Mouse (Mus musculus): Measurements from ENCODE around the gene Rbfox2. TPM values are rescaled to one million over a fixed set of nuclear protein-coding genes. Genes with fewer than 3 reads are reported as not detected.
A peak's percentile ranks its signal among the peaks of the same experiment; 100 is the strongest.

Gene Rbfox2
- polyA plus RNA-seq, 1 experiment, result 18.7 TPM

DNA sequence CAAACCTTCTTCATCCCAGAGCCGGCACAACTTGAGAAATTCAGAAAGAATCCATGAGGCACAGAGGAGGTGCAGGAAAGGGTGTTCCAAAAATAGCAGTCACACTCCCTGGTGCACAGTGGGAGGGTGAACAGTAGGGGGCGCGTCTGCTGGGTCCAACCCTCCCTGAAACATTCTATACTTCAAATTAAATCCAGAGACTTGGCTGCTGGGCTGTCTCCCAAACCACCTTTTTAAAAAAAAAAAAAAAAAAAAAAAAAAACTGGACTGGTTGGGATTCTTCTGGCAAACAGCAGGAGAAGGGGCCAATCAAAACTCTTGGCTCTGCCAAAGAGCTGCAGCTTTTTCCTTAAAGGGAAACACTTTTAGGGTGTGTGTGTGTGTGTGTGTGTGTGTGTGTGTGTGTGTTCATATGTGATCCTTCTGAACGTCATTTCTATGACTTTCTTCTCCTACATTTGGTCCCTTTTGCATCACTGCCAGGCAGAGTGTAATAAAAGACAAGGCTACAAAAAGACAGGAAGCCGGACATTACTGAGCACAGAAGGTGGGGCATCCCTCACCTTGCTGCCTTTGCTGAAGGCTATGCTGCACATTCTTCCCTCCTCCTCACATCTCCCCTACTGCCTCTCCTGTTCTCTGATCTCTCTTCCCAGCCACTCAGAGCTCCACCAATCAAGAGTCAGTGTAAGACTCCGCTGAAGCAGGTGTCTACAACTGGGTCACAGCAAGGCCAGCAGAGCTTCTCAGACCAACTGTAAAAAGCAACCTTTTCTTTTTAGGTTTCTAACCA, 49.2 kb downstream of the Rbfox2 start:
- no peak overlapping the region for H3K4me3 ChIP-seq (ENCODE audit: insufficient read depth, low read depth, low read length)
- WGBS, result 30% methylated on average over 6 of the region's 6 CpGs
- no peaks in the 10 kb centered on the region for H3K27me3 ChIP-seq (replicated peaks; ENCODE audit: control insufficient read depth, insufficient read depth, low read length)
- peak; percentile 68 for DNase-seq
- no peaks in the 10 kb centered on the region for H3K36me3 ChIP-seq (ENCODE audit: control insufficient read depth, insufficient read depth, low read length)
- no peak overlapping the region for H3K27ac ChIP-seq (ENCODE audit: insufficient read depth, low read depth, low read length)
- peaks cover 7% of the 10 kb centered on the region; the same call in 1 of the 2 replicates for H3K4me1 ChIP-seq (ENCODE audit: control insufficient read depth, insufficient read depth, low read length)
- TF ChIP-seq POLR2A (IDR thresholded peaks at IDR 0.05; ENCODE audit: low read depth, low read length) (no peak), CTCF (conservative IDR thresholded peaks at IDR 0.05; ENCODE audit: insufficient read depth, insufficient read length, low read depth, low read length) (peak; percentile 67)

DNA sequence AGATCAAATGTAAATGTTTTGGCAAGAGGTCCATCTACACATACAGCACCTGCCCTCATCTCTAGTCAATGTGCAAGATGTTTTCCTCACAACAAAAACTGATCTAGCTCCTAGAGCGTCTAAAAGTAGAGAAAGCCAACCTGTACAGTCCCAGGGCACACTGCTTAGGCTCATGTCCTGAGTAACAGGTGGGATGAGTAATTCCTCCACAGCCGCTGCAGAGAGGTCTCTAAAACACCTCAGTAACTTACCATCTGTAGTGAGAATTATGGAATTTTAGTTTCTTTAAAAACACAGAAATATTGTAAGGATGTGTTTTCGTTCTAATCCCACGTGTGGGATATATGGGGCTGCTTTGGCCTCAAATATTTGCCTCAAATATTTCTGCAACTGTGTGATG, 50.0 kb downstream of the Rbfox2 start:
- Histone ChIP-seq H3K27me3 (replicated peaks; ENCODE audit: control insufficient read depth, insufficient read depth, low read length) (no peaks in the 10 kb centered on the region), H3K4me1 (ENCODE audit: control insufficient read depth, insufficient read depth, low read length) (peaks cover 7% of the 10 kb centered on the region; the same call in 1 of the 2 replicates), H3K4me3 (ENCODE audit: insufficient read depth, low read depth, low read length) (no peak overlapping the region), H3K27ac (ENCODE audit: insufficient read depth, low read depth, low read length) (no peak overlapping the region), H3K36me3 (ENCODE audit: control insufficient read depth, insufficient read depth, low read length) (no peaks in the 10 kb centered on the region)
- DNase-seq, result no peak
- TF ChIP-seq CTCF (conservative IDR thresholded peaks at IDR 0.05; ENCODE audit: insufficient read depth, insufficient read length, low read depth, low read length) (no peak), POLR2A (IDR thresholded peaks at IDR 0.05; ENCODE audit: low read depth, low read length) (no peak)
- 87% methylated on average over 4 of the region's 4 CpGs for WGBS

DNA sequence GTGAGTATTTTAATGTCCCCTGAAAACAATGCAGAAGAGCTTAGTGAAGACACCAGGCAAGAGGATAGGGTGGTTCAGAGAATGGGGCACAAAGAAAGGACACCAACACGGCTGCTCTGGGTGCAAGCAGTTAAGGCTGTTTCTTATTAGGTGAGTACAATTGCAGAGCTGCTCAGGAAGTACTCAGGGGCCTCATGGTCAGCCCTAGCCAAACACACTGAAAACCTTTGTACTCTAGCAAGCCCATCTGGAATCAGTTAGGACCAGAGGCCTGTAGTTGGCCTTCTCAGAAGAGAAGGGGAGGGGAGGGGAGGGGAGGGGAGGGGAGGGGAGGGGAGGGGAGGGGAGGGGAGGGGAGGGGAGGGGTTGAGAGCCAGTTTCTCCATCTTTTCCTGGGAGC, 52.2 kb downstream of the Rbfox2 start:
- Histone ChIP-seq H3K27me3 (replicated peaks; ENCODE audit: control insufficient read depth, insufficient read depth, low read length) (no peaks in the 10 kb centered on the region), H3K36me3 (ENCODE audit: control insufficient read depth, insufficient read depth, low read length) (no peaks in the 10 kb centered on the region), H3K4me3 (ENCODE audit: insufficient read depth, low read depth, low read length) (no peak overlapping the region), H3K4me1 (ENCODE audit: control insufficient read depth, insufficient read depth, low read length) (peaks cover 7% of the 10 kb centered on the region; the same call in 1 of the 2 replicates), H3K27ac (ENCODE audit: insufficient read depth, low read depth, low read length) (no peak overlapping the region)
- TF ChIP-seq CTCF (conservative IDR thresholded peaks at IDR 0.05; ENCODE audit: insufficient read depth, insufficient read length, low read depth, low read length) (no peak), POLR2A (IDR thresholded peaks at IDR 0.05; ENCODE audit: low read depth, low read length) (no peak)
- DNase-seq, result peak; percentile 36
- 19% methylated on average over 1 of the region's 1 CpGs for WGBS

DNA sequence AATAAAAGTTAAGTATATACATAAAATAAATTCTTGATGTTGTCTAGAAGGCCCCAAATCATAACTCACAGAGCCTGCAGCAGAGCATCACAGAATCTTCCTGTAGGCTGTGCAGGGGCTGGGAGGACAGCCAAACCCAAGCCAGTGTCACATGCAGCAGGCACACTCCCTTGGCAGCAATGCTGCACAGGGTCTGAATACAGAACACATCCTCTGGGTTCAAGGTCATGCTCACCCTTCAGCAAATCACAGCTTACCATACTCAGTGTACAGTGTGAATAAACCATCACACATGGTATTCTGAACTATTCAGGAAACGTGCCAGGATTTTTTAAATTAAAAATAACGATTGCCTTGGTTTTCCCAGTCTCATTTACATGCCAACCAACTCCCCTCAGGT, 52.7 kb downstream of the Rbfox2 start:
- DNase-seq, result peak; percentile 64
- TF ChIP-seq CTCF (conservative IDR thresholded peaks at IDR 0.05; ENCODE audit: insufficient read depth, insufficient read length, low read depth, low read length), result no peak
- no peak for TF ChIP-seq POLR2A (IDR thresholded peaks at IDR 0.05; ENCODE audit: low read depth, low read length)
- H3K27ac ChIP-seq (ENCODE audit: insufficient read depth, low read depth, low read length), result no peak overlapping the region

DNA sequence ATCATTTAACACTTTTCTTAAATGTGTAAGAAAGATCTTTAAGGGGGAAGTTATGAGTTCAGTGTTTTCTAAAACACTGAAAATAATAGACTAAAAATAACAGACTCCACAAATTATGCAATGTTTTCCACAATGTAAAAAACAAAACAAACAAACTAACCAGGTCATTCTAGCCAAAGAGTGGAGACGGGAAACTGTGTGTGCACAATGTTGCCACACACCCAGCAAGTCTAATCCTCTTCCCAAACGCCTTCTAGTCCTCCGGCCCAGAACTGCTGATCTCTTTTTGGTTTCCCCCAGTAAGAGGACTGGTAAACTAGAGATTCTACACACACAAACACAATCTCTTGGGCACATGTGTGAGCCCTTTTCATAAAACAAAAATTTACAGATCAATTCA, 55.1 kb downstream of the Rbfox2 start:
- H3K27ac ChIP-seq (ENCODE audit: insufficient read depth, low read depth, low read length), result no peak overlapping the region
- H3K4me3 ChIP-seq (ENCODE audit: insufficient read depth, low read depth, low read length), result no peak overlapping the region
- WGBS, result 65% methylated on average over 3 of the region's 3 CpGs
- H3K4me1 ChIP-seq (ENCODE audit: control insufficient read depth, insufficient read depth, low read length), result peaks cover 2% of the 10 kb centered on the region; the same call in 1 of the 2 replicates
- DNase-seq, result no peak
- no peaks in the 10 kb centered on the region for H3K27me3 ChIP-seq (replicated peaks; ENCODE audit: control insufficient read depth, insufficient read depth, low read length)
- TF ChIP-seq CTCF (conservative IDR thresholded peaks at IDR 0.05; ENCODE audit: insufficient read depth, insufficient read length, low read depth, low read length) (no peak), POLR2A (IDR thresholded peaks at IDR 0.05; ENCODE audit: low read depth, low read length) (no peak)
- no peaks in the 10 kb centered on the region for H3K36me3 ChIP-seq (ENCODE audit: control insufficient read depth, insufficient read depth, low read length)

More for the DNA sequence above, 52.7 kb downstream of the Rbfox2 start:
- WGBS, result 23% methylated on average over 2 of the region's 2 CpGs
- Histone ChIP-seq H3K36me3 (ENCODE audit: control insufficient read depth, insufficient read depth, low read length) (no peaks in the 10 kb centered on the region), H3K4me3 (ENCODE audit: insufficient read depth, low read depth, low read length) (no peak overlapping the region), H3K27me3 (replicated peaks; ENCODE audit: control insufficient read depth, insufficient read depth, low read length) (no peaks in the 10 kb centered on the region), H3K4me1 (ENCODE audit: control insufficient read depth, insufficient read depth, low read length) (peaks cover 7% of the 10 kb centered on the region; the same call in 1 of the 2 replicates)

DNA sequence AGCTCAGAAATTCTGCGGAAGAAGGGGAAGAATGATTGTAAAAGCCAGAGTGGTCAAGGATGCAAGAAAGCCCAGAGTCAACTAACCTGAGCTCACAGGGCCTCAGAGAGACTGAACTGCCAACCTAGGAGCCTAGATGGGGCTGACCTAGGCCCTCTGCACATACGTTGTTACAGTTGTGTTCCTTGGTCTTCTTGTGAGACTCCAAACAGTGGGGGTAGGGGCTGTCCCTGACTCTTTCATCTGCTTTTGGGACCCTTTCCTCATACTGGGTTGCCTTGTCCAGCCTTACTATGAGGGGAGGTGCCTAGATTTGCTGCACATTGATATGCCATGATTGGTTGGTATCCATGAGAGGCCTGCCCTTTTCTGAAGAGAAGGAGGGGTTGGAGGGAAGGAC, 56.0 kb downstream of the Rbfox2 start:
- no peak overlapping the region for H3K27ac ChIP-seq (ENCODE audit: insufficient read depth, low read depth, low read length)
- H3K27me3 ChIP-seq (replicated peaks; ENCODE audit: control insufficient read depth, insufficient read depth, low read length), result no peaks in the 10 kb centered on the region
- no peak for DNase-seq
- TF ChIP-seq CTCF (conservative IDR thresholded peaks at IDR 0.05; ENCODE audit: insufficient read depth, insufficient read length, low read depth, low read length), result no peak
- TF ChIP-seq POLR2A (IDR thresholded peaks at IDR 0.05; ENCODE audit: low read depth, low read length), result no peak
- H3K4me3 ChIP-seq (ENCODE audit: insufficient read depth, low read depth, low read length), result no peak overlapping the region
- H3K36me3 ChIP-seq (ENCODE audit: control insufficient read depth, insufficient read depth, low read length), result no peaks in the 10 kb centered on the region
- 89% methylated on average over 2 of the region's 2 CpGs for WGBS
- H3K4me1 ChIP-seq (ENCODE audit: control insufficient read depth, insufficient read depth, low read length), result peaks cover 2% of the 10 kb centered on the region; the same call in 1 of the 2 replicates

DNA sequence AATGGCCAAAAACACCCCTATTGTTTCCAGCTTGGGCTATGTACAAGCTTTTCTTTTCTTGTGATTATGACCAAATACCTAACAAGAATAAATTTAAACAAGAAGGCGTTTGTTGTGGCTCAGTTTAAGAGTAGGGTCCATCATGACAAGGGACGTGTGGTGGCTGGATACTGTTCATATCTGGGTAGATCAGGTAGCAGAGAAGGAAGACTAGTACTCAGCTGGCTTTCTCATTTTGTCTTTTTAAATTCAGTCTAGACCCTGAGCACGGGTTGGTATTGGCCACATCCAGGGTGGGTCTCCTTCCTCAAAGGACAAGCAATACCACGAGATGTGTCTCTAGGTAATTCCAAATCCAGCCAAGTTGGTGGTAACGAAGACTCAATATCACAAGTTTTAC, 57.4 kb downstream of the Rbfox2 start:
- DNase-seq, result no peak
- no peak overlapping the region for H3K27ac ChIP-seq (ENCODE audit: insufficient read depth, low read depth, low read length)
- 0 out of 2 replicates have a peak, but pooled peaks cover 2% of the 10 kb centered on the region for H3K4me1 ChIP-seq (ENCODE audit: control insufficient read depth, insufficient read depth, low read length)
- no peaks in the 10 kb centered on the region for H3K27me3 ChIP-seq (replicated peaks; ENCODE audit: control insufficient read depth, insufficient read depth, low read length)
- TF ChIP-seq CTCF (conservative IDR thresholded peaks at IDR 0.05; ENCODE audit: insufficient read depth, insufficient read length, low read depth, low read length) (no peak), POLR2A (IDR thresholded peaks at IDR 0.05; ENCODE audit: low read depth, low read length) (no peak)
- no peaks in the 10 kb centered on the region for H3K36me3 ChIP-seq (ENCODE audit: control insufficient read depth, insufficient read depth, low read length)
- no peak overlapping the region for H3K4me3 ChIP-seq (ENCODE audit: insufficient read depth, low read depth, low read length)
- 91% methylated on average over 5 of the region's 5 CpGs for WGBS
